Mouse (Mus musculus) embryo, embryonic 10 days (tissue): ENCODE results near the gene Il6ra.
"Not testable (repeated sequence)": the region's sequence is repeated elsewhere in the genome, so short reads cannot be mapped to it uniquely, and the experiment has no call there.

ENCODE experiments used
- DNase-seq: peaks from one replicate; pipeline ENCODE4 v3.0.0-alpha.2; 2015; ENCODE audit warnings: low spot score

The Il6ra gene

GRCm38 (mm10) chr3:89875781-89876180, 37.2 kb downstream of the Il6ra start:
- no peak for DNase-seq

- no peak for DNase-seq
Observed at GRCm38 (mm10) chr3:89875021-89875420, 38.0 kb downstream of the Il6ra start.

GRCm38 (mm10) chr3:89874076-89874475, 38.9 kb downstream of the Il6ra start:
- no peak for DNase-seq

- DNase-seq, result no peak
Observed at GRCm38 (mm10) chr3:89872684-89873083, 40.3 kb downstream of the Il6ra start.

- no peak for DNase-seq
Observed at GRCm38 (mm10) chr3:89872209-89872608, 40.8 kb downstream of the Il6ra start.

GRCm38 (mm10) chr3:89871339-89871914, 41.6 kb downstream of the Il6ra start:
- DNase-seq, result no peak

GRCm38 (mm10) chr3:89870472-89871271, 42.3 kb downstream of the Il6ra start:
- DNase-seq, result no peak

- DNase-seq, result no peak
Observed at GRCm38 (mm10) chr3:89869556-89869955, 43.4 kb downstream of the Il6ra start.

GRCm38 (mm10) chr3:89868956-89869355, 44.0 kb downstream of the Il6ra start:
- DNase-seq, result no peak

GRCm38 (mm10) chr3:89868357-89868756, 44.6 kb downstream of the Il6ra start:
- DNase-seq, result peak; percentile 42

- peak; percentile 28 for DNase-seq
Observed at GRCm38 (mm10) chr3:89867651-89868050, 45.3 kb downstream of the Il6ra start.

GRCm38 (mm10) chr3:89865764-89866163, 47.2 kb downstream of the Il6ra start:
- no peak for DNase-seq

- no peak for DNase-seq
Observed at GRCm38 (mm10) chr3:89865020-89865419, 48.0 kb downstream of the Il6ra start.

- DNase-seq, result no peak
Observed at GRCm38 (mm10) chr3:89863716-89864509, 49.1 kb downstream of the Il6ra start.

GRCm38 (mm10) chr3:89863276-89863675, 49.7 kb downstream of the Il6ra start:
- not testable (repeated sequence) for DNase-seq

- no peak for DNase-seq
Observed at GRCm38 (mm10) chr3:89862182-89862761, 50.7 kb downstream of the Il6ra start.

- no peak for DNase-seq
Observed at GRCm38 (mm10) chr3:89861070-89861469, 51.9 kb downstream of the Il6ra start.

GRCm38 (mm10) chr3:89860343-89860742, 52.7 kb downstream of the Il6ra start:
- no peak for DNase-seq

GRCm38 (mm10) chr3:89859936-89860335, 53.1 kb downstream of the Il6ra start:
- DNase-seq, result no peak

- no peak for DNase-seq
Observed at GRCm38 (mm10) chr3:89858888-89859287, 54.1 kb downstream of the Il6ra start.

GRCm38 (mm10) chr3:89858123-89858522, 54.9 kb downstream of the Il6ra start:
- peak; percentile 86 for DNase-seq

- no peak for DNase-seq
Observed at GRCm38 (mm10) chr3:89857353-89857752, 55.6 kb downstream of the Il6ra start.
